Mouse (Mus musculus) heart, embryonic 13.5 days (tissue): Measurements from ENCODE around the gene Akap1. TPM values are rescaled to one million over a fixed set of nuclear protein-coding genes. Genes with fewer than 3 reads are reported as not detected.
"Not testable (repeated sequence)": the region's sequence is repeated elsewhere in the genome, so short reads cannot be mapped to it uniquely, and the experiment has no call there.

ENCODE experiments used
- ATAC-seq: fragments of 200-750 bp; cut with Nextera tagmentation; 2 replicates; pipeline ENCODE4 v1.8.0; 2017; ENCODE audit warnings: moderate TSS enrichment; ENCODE audit not compliant: insufficient number of reproducible peaks, low FRiP score, low TSS enrichment; ENCODE audit errors: extremely low read depth
- H3K27ac ChIP-seq: fragments of 300-500 bp; sonication (generic); replicated peaks from 2 replicates; pipeline ENCODE4 v1.5.1; 2015; ENCODE audit warnings: moderate library complexity, mild to moderate bottlenecking, inconsistent platforms
- H3K27me3 ChIP-seq: fragments of 300-500 bp; sonication (generic); replicated peaks from 2 replicates; pipeline ENCODE4 v1.6.1; 2015; ENCODE audit warnings: mild to moderate bottlenecking, inconsistent platforms
- H3K36me3 ChIP-seq: fragments of 300-500 bp; sonication (generic); 2 replicates; pipeline ENCODE4 v1.6.1; 2015; ENCODE audit warnings: mild to moderate bottlenecking, inconsistent platforms
- H3K4me1 ChIP-seq: fragments of 300-500 bp; sonication (generic); 2 replicates; pipeline ENCODE4 v1.6.1; 2015; ENCODE audit warnings: inconsistent platforms
- H3K4me2 ChIP-seq: fragments of 300-500 bp; sonication (generic); 2 replicates; pipeline ENCODE4 v1.6.1; 2015; ENCODE audit warnings: inconsistent platforms, mild to moderate bottlenecking, moderate library complexity
- H3K4me3 ChIP-seq: fragments of 300-500 bp; sonication (generic); 2 replicates; pipeline ENCODE4 v1.5.1; 2015; ENCODE audit warnings: moderate library complexity, mild to moderate bottlenecking, inconsistent platforms
- H3K9ac ChIP-seq: fragments of 300-500 bp; sonication (generic); 2 replicates; pipeline ENCODE4 v1.6.1; 2015; ENCODE audit warnings: inconsistent platforms, mild to moderate bottlenecking, moderate library complexity
- H3K9me3 ChIP-seq: fragments of 300-500 bp; sonication (generic); 2 replicates; pipeline ENCODE4 v1.6.1; 2016; ENCODE audit warnings: inconsistent platforms
- WGBS: fragments of 180-500 bp; shearing (Covaris S2); methylation state at CpG from one replicate; pipeline ENCODE4 v1.1.7; 2015; ENCODE audit warnings: mixed read lengths; 5-methylcytosine and 5-hydroxymethylcytosine counted together
- polyA plus RNA-seq: library from polyadenylated mRNA; unstranded; fragments of >200 nt; fragmentation: Nextera tagmentation; extraction: Ambion mirVana; gene quantifications from 2 replicates; pipeline ENCODE4 v1.2.1, GENCODE M21; 2015

The Akap1 gene
- polyA plus RNA-seq, 1 experiment from 2014 or later, result 31.4 TPM

GRCm38 (mm10) chr11:88895800-88896232 lies 31.4 kb upstream of the Akap1 start:
- peak overlapping the region; percentile 52 for H3K4me2 ChIP-seq
- not testable (repeated sequence) for ATAC-seq, H3K9ac ChIP-seq, H3K9me3 ChIP-seq, H3K36me3 ChIP-seq, H3K27me3 ChIP-seq, H3K27ac ChIP-seq, H3K4me1 ChIP-seq
- peak overlapping the region; percentile 44 for H3K4me3 ChIP-seq
- 27% methylated on average over 29 of the region's 39 CpGs for WGBS

DNA sequence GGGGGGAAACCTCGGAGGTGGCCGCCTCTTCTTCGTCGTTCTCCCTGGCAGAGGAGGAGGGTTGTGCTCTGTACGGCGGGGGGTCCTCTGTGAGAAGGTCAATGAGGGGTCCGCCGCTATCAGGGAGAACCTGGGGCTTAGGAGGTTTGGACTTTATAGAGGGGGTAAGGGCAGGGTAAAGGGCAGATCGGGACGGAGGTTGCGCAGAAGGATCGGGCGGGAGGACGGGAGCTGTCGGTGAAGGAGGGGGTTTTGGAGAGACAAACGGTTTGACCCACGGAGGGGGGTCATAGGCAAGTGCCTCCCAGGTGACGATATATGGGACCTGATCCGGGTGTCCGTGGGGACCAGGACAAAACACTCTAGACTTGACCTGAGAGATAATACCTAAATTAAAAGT lies 30.8 kb upstream of the Akap1 start:
- not testable (repeated sequence) for H3K27me3 ChIP-seq, H3K9ac ChIP-seq, H3K9me3 ChIP-seq, H3K36me3 ChIP-seq, ATAC-seq, H3K27ac ChIP-seq, H3K4me1 ChIP-seq
- Histone ChIP-seq H3K4me3 (peak overlapping the region; percentile 44), H3K4me2 (peak overlapping the region; percentile 49)
- 48% methylated on average over 15 of the region's 20 CpGs for WGBS

- H3K4me2 ChIP-seq, ATAC-seq, H3K27ac ChIP-seq: not testable (repeated sequence)
These were observed 29.9 kb upstream of the Akap1 start for GRCm38 (mm10) chr11:88894279-88894678.

GRCm38 (mm10) chr11:88893501-88893900 lies 29.1 kb upstream of the Akap1 start:
- H3K27ac ChIP-seq, H3K4me2 ChIP-seq, H3K4me3 ChIP-seq, H3K27me3 ChIP-seq, H3K9me3 ChIP-seq, H3K4me1 ChIP-seq, H3K9ac ChIP-seq, ATAC-seq, H3K36me3 ChIP-seq: not testable (repeated sequence)
- WGBS, result 92% methylated on average over 3 of the region's 8 CpGs

More at GRCm38 (mm10) chr11:88894279-88894678, 29.9 kb upstream of the Akap1 start:
- H3K9me3 ChIP-seq, H3K36me3 ChIP-seq, H3K4me1 ChIP-seq, H3K4me3 ChIP-seq, H3K9ac ChIP-seq, H3K27me3 ChIP-seq: not testable (repeated sequence)
- 91% methylated on average over 11 of the region's 14 CpGs for WGBS

DNA sequence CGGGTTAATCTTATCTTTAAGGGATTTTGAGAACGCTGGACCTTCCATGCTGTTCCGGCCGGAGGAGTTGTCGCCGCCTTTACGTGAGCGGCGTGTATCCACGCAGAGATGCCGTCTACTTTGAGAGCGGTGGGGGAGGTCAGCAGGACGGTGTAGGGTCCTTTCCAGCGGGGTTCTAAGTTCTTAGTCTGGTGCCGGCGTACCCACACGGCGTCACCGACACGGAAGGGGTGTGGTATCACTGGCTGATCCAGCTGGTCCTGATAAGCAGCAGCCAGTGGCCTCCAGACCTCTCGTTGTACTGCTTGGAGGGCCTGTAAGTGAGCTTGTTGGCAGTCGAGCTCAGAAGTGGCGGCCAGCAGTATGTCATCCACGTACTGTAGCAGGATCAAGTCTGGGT lies 28.4 kb upstream of the Akap1 start:
- ATAC-seq, H3K4me3 ChIP-seq, H3K27me3 ChIP-seq, H3K9ac ChIP-seq, H3K9me3 ChIP-seq, H3K4me2 ChIP-seq, H3K4me1 ChIP-seq, H3K27ac ChIP-seq, H3K36me3 ChIP-seq: not testable (repeated sequence)
- 66% methylated on average over 22 of the region's 24 CpGs for WGBS

DNA sequence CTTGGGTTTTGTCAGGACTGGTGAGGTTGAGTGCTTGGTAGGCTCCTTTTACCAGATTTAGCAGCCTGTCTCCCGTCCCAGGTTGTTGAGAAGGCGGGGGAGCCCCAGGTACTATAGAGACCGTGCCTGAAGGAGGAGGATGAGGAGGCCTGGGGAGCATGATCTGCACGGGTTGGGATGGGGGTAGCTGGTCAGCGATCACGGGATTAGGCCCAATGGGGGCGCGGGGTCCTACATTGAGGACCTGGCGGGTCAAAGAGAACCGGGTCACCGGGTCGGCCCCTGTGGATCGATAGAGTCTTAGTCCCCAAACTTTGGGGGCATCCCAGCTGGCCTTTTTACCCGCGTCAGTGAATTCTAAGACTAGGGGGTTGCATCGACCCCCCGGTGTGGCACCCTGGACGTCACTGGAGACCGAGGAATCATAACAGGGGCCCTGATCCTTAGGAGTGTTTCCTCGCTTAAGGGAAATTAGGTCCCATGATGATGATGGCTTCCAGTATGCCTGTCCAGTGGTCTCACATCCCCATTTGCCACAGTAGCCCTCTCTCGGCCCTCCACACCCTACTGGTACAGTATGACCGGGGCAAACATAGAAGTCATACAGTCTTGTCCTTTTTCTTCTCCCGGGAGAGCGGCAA lies 27.7 kb upstream of the Akap1 start:
- H3K27ac ChIP-seq, ATAC-seq, H3K9me3 ChIP-seq, H3K4me2 ChIP-seq, H3K4me1 ChIP-seq, H3K36me3 ChIP-seq, H3K4me3 ChIP-seq, H3K27me3 ChIP-seq, H3K9ac ChIP-seq: not testable (repeated sequence)
- WGBS, result 91% methylated on average over 20 of the region's 24 CpGs

- H3K4me2 ChIP-seq, H3K4me1 ChIP-seq, H3K27me3 ChIP-seq, ATAC-seq, H3K27ac ChIP-seq, H3K36me3 ChIP-seq, H3K9me3 ChIP-seq, H3K9ac ChIP-seq, H3K4me3 ChIP-seq: not testable (repeated sequence)
- WGBS, result 94% methylated on average over 9 of the region's 12 CpGs
These were observed 27.1 kb upstream of the Akap1 start for GRCm38 (mm10) chr11:88891446-88891845.

- not testable (repeated sequence) for H3K27ac ChIP-seq, H3K27me3 ChIP-seq, H3K4me2 ChIP-seq, H3K36me3 ChIP-seq, H3K9ac ChIP-seq, H3K9me3 ChIP-seq, ATAC-seq, H3K4me3 ChIP-seq, H3K4me1 ChIP-seq
- 91% methylated on average over 7 of the region's 11 CpGs for WGBS
These were observed 26.5 kb upstream of the Akap1 start for GRCm38 (mm10) chr11:88890904-88891303.

DNA sequence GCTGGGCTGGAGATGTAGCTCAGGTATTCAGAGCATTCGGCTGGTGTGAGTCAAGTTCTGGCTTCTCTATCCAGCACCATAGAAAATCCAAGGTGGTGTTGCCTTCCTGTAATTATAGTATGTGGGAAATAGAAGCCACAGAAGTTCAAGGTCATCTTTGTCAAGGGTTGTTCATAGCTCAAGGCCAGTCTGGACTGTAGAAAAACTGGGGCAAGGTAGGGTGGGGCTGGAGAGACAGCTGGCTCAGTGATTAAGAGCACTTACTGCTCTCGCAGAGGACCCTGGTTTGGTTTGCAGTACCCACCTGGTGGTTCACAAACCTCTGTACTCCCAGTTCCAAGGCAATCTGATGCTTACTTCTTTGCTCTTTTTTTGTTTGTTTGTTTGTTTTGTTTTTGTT lies 24.6 kb upstream of the Akap1 start:
- H3K9ac ChIP-seq, result no peak overlapping the region
- no peak overlapping the region for H3K27ac ChIP-seq
- 74% methylated on average over 2 of the region's 2 CpGs for WGBS

DNA sequence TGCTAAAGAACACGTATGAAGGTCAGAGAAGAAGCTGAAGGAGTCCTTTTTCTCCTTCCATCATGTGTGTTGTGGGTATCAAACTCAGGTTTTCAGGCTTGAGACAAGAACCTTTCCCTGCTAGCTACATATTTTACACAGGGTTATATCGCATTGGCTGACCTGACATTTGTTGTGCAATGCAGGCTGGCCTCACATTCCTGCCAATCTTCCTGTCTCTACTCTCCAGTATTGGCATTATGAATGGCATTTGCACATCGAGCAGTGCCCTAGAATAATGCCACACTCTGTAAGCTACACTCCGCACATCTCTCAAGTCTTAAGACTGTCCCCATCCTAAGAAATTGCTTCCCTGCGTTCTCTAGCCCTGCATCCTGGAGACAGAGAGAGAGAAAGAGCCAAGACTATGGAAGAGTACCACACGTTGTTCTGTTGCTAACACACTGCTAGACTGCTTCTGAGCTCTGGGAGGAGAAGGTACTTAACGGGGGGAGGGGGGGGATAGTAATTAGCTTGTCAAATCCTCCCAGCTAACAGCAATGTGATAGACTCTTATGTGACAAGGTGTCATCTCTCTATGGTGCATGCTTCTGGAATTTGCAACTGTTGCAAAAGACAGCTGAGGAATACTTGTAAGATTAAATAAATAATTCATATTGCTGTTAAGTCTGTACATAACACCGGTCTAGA lies 20.1 kb upstream of the Akap1 start:
- Histone ChIP-seq H3K27me3 (no peaks in the 10 kb centered on the region), H3K4me2 (no peak overlapping the region), H3K9me3 (no peaks in the 10 kb centered on the region; the same call in 1 of the 2 replicates), H3K36me3 (no peaks in the 10 kb centered on the region), H3K9ac (no peak overlapping the region), H3K4me3 (no peak overlapping the region), H3K27ac (no peak overlapping the region), H3K4me1 (no peaks in the 10 kb centered on the region)
- 67% methylated on average over 8 of the region's 8 CpGs for WGBS
- ATAC-seq, result no peak

More for the DNA sequence above, 24.6 kb upstream of the Akap1 start:
- no peaks in the 10 kb centered on the region for H3K36me3 ChIP-seq
- H3K9me3 ChIP-seq, result no peaks in the 10 kb centered on the region
- no peak overlapping the region for H3K4me2 ChIP-seq
- no peaks in the 10 kb centered on the region for H3K4me1 ChIP-seq
- no peaks in the 10 kb centered on the region for H3K27me3 ChIP-seq
- ATAC-seq, result no peak
- H3K4me3 ChIP-seq, result no peak overlapping the region

GRCm38 (mm10) chr11:88878011-88878410 lies 13.6 kb upstream of the Akap1 start:
- Histone ChIP-seq H3K27ac (no peak overlapping the region), H3K9me3 (no peaks in the 10 kb centered on the region; the same call in 1 of the 2 replicates), H3K27me3 (peaks cover 13% of the 10 kb centered on the region), H3K4me3 (no peak overlapping the region), H3K4me1 (peaks cover 6% of the 10 kb centered on the region; the same call in 1 of the 2 replicates), H3K9ac (no peak overlapping the region), H3K4me2 (no peak overlapping the region), H3K36me3 (no peaks in the 10 kb centered on the region)
- ATAC-seq, result no peak
- WGBS, result 80% methylated on average over 12 of the region's 12 CpGs

- no peak overlapping the region for H3K27ac ChIP-seq
- peak overlapping the region; percentile 80 for H3K9ac ChIP-seq
- no peaks in the 10 kb centered on the region for H3K36me3 ChIP-seq
- 2% methylated on average over 10 of the region's 10 CpGs for WGBS
- H3K9me3 ChIP-seq, result no peaks in the 10 kb centered on the region
- H3K27me3 ChIP-seq, result peaks cover 31% of the 10 kb centered on the region
- H3K4me1 ChIP-seq, result peaks cover 7% of the 10 kb centered on the region; the same call in 1 of the 2 replicates
- ATAC-seq, result no peak
- H3K4me3 ChIP-seq, result peak overlapping the region; percentile 56
- peak overlapping the region; percentile 82 for H3K4me2 ChIP-seq
These were observed 9.3 kb upstream of the Akap1 start for GRCm38 (mm10) chr11:88873667-88874030.
